Mouse (Mus musculus) kidney, adult 11 months (tissue): Measurements from ENCODE around the gene Wdsub1.
A peak's percentile ranks its signal among the peaks of the same experiment; 100 is the strongest.
"Not testable (repeated sequence)": the region's sequence is repeated elsewhere in the genome, so short reads cannot be mapped to it uniquely, and the experiment has no call there.

Experiments used
- DNase-seq: peaks from one replicate; pipeline ENCODE4 v3.0.0; 2022

Wdsub1 gene

DNA sequence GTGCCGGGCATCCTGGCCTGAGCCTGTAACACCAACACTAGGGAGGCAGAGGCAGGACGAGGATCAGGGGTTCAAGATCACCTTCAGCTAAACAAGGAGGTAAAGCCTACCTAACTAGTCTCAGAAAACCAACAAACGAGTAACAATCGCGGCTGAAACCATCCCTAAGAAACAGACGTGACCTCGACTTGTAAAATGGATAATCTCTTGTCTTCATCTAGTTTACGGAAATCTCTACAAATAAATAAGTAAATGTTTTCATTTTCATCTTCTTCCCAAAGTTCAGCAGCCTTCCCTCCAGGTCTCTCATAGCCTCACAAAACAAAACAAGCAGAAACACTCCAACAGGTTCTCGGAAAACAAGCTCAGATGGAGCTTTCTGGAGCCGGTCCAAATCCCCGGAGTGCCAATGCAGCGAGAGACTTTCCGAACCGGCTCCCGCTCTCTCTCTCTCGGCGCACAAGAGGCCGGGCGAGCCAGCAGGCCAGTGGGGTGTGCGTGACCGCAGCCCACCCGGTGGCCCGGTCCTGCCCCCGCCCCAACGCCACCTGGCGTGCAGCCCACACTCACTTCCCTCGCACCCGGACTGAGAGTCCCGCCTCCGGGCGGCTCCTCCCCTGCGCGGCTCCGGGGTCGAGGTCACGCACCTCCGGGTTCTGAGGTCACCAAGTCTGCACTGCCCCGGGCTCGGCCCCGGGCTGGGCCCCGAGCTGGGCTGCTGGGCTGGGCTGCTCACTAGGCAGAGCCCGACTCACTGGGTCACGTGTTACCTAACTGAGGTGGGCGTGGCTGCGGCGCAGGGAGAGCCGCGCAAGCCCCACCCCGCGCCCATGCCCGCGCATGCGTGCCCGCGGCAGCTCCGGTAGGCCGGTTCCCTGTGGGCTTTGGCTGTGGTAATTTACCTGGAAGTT is at the start of gene Wdsub1:
Gene Wdsub1, minus strand, starts transcription at position 761 of the 911 bp plus-strand sequence.
- DNase-seq, result peak; percentile 94

DNA sequence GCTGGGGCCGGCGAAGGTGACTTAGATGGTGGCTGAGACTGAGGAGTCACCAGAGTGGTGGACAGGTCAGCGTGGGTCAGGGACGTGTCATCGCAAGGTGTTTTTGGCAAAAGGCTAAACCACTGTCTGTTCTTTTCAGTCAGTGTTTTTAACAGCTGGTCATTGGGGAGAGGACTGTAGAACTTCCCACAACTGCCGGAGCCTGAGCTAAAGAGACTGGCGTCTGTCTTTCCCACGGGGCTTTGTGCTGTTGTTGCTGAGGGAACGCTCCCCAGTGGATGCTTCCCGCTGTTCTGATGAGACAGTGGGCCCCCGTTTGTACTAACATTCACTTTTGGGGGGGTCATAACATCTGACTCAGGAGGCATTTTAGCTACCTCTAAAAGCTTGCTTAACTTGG is 31.2 kb upstream of the Wdsub1 start:
- no peak for DNase-seq

DNA sequence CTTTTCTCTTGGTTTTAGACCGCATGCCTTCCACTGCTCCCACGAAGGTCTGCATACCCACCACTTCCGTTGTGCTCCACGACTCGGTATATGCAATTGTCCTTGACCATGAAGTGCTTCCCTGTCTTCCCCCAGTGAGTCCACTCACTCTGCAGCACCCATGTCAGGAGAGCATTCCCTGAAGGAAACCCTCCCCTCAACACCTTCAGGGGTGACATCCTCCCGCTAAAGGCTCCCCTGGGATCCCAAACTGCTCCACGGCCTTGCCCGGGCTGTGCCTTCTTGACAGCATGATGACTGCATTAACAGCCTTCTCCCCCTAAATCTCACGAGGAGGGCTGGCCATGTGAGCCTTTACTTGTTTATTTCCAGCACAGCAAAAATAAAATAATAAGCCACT is 25.7 kb upstream of the Wdsub1 start:
- DNase-seq, result no peak

DNA sequence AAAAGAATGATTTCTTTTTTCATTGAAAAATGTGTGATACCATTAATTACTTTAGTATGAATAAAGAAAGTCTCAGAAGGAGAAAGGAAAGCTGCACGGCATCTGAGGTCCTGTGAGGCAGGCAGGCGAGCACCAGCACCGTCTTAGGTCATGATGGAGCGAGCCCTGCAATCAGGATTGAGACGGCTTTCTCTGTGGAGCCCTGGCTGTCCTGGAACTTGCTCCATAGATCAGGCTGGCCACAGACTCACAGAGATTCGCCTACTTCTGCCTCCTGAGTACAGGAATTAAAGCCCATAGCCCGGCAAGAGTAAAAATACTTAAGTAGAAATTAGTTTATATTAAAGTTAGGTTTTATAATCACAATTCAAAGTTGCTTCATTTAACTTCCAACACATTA is 21.6 kb upstream of the Wdsub1 start:
- no peak for DNase-seq

DNA sequence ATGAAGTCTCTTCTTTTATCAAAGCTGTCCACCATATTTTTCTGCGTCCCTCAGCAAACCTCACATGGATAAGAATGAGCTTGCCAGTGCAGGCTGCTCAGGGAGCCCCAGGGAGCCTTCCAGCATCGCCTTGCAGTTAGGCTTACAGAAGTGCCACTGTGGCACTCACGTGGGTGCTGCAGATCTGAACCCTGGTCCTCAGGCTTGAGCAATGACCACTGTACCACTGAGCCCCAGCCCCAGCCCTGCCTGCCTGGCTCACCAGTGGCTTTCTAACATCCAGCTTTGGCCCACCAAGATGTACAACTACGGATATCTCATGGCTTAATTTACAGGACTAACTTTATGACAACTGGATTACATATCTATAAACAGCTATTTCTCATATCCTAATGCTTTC is 16.3 kb upstream of the Wdsub1 start:
- DNase-seq, result no peak

DNA sequence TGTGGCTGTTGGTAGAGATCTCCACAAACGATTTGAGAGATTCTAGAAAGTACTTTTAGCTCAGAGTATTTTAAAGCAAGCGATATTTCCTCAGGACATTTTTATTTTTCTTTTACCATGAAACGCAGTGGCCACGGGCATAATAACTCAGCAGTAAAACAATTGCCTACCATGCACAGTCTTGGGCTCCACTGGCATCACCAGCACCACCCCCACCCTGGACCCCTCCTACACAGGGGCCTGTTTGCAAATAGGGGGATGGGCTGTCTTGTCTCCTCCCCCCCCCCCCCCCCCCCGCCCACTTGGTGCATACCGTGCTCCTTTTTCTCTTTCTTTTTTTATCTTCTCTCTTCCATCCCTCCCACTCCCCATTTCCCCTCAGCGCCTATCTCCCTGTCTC is 15.7 kb upstream of the Wdsub1 start:
- DNase-seq, result no peak

DNA sequence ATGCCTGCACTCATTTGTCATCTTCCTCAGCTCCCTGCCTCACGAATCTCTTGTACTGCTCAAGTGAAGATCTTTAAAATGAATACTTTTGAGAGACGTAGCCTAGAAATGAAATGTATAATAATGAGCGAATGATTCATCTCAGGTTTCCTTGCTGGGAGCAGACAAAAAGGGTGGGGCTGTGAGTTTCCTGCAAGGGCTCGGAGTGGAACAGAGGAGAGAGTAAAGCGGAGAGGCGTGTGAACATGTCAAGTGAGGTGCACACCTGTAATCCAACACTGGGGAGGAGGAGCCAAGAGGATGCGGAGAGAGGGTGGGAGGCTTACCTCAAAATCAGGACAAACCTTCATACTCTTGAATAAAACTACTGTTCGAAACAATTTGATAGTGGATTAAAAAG is 14.4 kb upstream of the Wdsub1 start:
- DNase-seq, result no peak

DNA sequence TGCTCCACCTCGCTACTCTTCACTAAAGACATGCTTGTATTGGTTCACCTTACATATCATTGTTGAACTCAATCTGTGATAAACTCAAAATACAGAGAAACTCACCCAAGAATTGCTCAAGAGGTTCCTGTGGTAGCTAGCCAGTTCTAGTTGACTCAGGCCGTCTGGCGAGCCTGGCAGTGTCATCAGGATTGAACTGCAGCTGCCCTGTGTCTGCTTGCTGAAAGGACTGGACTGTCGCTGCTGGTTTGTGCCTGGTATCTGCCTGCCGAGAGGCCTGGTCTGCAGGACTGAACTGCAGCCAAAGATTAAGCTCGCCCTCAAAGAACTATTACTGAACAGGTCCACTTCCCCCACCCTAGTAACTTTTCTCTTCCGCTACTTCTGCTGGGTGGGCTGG is 14.0 kb upstream of the Wdsub1 start:
- no peak for DNase-seq

DNA sequence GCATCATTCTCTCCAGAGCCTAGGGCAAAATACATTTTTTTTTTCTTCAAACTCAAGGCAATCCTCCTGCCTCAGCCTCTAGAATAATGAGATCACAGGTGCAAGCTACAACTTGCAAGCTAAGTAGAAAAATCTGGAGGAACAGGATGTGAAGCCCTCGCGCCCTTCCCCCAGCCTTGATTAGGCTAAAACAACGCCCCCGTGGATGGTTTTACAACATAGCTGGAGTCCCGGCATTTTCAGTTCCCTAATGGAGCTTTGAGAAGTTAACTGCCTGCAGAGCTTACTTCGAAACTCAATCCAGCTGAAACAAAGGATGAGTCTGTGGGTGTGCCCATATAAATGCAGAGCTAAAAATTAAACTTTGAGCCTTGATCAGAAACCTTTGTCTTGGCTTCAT is 7.3 kb upstream of the Wdsub1 start:
- DNase-seq, result no peak

DNA sequence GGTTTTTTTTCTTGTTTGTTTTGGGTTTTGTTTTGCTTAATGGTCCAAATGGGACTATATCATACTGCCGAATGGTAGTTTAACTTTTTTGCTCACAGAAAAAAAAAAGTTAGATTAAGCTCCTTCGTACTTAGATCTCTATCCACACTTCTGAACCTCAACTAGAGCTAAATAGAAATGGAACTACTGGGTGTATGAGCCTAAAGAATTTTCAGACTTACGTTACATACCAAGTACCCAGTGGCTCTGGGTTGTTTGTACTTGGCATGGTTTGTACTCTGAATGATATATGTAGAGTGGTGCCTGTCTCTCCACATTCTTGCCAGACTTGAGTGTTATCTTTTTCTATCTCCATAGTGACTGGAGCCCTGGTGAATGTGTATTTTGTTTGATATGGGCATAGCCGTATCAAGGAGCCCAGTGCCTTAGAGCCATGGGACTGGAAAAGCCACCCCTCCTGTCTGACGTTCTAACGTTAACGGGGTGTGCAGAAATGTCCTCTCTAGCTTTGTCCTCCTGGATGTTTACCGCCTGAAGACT is 421 bp upstream of the Wdsub1 start:
- DNase-seq, result no peak

DNA sequence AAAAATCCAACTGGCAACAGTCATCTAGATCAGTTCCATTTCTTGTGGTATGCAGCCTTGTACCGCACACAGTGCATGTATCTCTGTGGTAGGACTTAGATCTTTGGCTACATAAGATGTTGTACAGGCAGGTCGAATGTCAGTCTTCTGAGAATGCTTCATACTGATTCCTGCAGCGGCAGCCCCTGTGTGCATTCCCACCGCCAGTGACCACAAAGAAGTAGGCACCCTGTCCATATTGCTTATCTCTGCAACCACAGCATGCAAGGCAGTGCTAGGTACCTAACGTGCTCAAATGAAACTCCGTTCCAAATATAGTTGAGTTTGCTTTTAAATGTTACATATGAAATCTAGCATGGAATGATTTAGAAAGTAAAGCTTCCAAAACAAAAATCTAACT is 987 bp downstream of the Wdsub1 start:
- DNase-seq, result no peak

DNA sequence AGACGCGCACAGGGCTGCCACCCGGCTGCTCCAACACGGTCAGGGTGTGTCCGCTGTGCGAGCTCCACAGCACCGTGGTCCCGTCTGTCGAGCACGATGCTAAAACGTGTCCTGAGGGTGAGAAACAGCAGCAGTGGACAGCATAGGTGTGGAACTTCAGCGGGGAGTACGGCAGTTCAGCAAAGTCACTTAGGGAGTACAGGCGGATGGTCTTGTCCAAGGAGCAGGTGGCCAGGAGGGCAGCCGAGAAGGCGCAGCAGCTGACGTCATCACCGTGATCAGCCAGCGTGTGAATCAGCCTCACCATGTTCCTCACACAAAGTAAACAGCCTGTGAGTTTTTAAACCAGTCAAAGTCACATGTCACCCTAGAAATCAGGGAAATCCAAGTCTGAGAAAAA is 4.2 kb downstream of the Wdsub1 start:
- DNase-seq, result peak; percentile 11

DNA sequence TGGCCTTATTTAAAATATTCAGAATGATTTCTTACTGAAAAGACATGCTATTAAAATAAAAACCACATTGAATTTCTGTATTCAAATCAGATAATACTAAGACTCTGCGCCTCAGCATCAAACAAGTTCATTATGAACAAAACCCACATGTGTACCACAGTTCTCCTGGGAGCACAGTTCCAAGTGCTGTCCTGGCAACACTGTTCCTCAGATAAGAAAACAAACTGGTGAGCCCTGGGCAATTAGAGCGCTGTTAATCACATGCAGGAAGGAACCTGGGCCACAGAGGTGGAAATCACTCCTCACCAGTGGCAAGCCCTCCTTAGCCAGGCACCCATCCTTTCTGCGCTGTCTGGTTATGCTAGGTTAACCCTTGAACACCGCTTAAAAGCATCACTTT is 5.1 kb downstream of the Wdsub1 start:
- DNase-seq, result no peak

DNA sequence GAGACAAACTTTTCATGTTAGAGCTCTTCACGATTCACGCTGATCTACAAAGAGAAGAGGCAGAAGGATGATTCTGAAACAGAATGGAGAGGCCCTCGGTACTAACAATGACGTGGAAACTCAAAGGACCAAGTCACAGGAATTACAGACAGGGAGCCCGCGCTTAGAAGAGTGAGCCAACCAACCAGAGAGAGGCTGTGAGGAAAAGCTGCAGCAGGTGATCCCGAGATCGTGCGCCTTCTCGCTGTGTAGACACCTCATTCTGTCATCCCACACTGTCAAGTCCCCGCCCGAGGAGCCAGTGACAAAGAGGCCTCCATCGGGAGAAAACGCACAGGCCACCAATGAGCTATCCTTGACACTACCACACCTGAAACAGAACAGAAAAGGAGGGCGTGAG is 5.9 kb downstream of the Wdsub1 start:
- no peak for DNase-seq

DNA sequence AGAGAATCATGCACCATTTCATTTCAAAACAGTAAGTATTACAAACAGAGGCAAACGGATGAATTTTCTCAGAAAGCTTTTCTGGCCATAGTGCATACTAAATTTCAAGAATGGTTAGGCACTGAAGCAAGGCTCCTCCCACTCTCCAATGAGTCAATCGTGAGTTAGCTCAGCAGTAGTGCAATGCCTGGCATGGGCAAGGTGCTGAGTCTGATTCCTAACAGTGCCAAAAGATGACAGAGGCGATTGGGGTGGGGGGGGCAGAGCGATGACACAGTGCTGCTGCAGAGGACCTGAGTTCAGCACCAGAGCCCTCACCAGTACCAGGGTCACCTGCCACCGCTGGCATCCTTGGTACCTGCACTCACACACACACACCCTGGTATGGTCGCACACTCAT is 11.9 kb downstream of the Wdsub1 start:
- DNase-seq, result no peak

DNA sequence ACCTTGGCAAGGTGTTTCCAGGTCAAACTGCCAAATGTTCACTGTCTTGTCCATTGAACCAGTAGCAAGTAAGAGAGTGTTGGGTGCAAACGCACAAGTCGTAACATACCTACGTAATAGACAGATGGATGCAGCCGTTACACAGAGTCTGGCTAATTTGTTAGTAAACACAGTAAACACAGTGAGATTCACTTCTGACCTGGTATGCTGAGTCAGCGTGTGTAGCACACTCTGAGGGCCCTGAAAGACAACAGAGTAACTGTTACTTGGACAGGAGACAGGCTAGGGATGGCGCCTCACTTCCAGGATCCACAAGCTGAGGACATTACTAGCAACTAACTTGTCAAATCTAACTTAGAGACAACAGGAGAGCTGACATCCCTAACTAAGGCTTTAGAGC is 19.8 kb downstream of the Wdsub1 start:
- no peak for DNase-seq

DNA sequence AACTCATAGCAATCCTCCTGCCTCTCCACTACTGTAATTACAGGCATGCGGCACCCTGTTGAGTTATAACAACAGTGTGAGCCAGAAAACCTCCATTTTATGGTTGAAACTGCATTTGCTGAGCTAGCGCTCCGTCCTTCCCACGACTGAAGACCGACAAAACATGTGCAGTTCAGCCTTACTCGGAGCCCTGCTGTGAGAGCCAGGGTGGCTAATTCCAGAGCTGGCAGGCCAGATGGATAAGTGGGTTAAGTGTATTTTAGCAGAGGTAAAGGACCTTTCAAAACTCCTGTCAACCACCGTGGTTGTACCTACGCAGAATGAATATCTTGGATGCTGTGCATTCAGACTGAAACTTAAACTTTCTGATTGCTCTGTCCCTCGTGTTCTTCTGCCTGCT is 28.0 kb downstream of the Wdsub1 start:
- DNase-seq, result no peak

DNA sequence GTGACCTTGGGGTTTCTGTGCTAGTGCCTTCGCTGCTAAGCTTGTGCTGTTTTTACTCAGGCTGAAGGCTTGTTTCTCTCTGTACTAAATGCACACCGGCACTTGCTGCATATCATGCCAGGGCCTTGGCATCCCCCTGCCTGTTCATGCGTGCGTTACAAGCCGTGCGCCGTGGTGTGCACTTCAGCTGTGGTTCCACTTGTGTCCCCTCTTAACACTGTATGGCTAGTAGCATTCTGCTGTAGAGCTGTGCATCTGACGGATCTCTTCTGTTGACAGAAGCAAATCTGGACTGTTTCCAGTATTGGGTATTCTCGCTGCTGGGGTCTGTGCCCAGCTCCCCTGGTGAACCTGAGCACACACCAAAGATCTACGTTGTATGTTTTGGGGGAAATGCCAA is 28.8 kb downstream of the Wdsub1 start:
- no peak for DNase-seq

DNA sequence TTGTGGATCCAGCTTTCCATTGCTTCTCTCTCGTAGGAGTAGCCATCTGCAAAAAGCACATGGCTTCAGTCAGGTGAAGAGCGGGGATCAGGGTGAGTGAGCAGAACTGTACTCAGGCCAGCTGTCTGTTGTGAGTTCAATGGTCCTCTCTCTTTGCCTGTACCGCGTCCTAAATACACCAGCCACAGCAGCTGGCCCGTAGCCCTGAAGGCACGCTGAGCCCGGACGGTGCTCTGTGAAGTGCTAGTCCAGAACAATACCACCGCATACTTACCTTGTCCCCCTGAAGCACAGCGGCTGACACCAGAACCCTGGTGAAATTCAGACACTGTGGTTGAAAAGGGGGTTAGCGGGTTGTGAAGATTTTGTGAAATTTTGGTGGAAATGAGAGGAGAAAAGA is 29.5 kb downstream of the Wdsub1 start:
- no peak for DNase-seq

DNA sequence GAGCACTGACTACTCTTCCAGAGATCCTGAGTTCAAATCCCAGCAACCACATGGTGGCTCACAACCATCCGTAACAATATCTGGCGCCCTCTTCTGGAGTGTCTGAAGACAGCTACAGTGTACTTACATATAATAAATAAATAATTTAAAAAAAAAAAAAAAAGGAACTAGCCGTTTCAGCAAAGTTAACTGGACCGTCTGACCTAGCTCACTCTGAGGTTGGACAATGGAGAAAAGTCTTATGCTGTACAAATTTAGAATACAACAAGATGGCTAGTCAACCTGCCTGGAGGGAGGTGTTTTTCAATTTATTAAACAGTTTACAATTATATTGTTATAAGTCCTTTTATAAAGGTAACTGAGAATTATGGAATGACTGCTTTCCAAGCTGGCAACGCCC is 30.5 kb downstream of the Wdsub1 start:
- DNase-seq, result not testable (repeated sequence)

DNA sequence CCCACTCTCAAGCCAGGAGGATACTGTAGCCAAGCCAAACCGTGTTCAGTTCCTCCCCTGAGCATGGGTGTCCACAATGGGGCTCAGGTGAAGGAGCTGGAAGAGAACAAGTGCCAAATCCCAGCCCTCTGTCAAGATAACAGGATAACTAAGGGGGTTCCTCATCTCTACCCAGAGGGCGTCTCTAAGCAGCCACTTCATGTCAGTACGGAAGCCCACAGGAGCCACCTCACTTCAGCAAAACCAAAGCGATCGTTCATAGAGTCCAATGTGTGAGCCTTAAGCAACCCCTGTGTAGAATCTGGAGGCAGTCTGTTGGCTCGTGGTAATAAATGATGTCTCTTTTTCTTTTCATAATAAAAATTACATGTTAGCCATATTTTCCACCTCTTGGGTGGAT is 38.5 kb downstream of the Wdsub1 start:
- DNase-seq, result no peak

DNA sequence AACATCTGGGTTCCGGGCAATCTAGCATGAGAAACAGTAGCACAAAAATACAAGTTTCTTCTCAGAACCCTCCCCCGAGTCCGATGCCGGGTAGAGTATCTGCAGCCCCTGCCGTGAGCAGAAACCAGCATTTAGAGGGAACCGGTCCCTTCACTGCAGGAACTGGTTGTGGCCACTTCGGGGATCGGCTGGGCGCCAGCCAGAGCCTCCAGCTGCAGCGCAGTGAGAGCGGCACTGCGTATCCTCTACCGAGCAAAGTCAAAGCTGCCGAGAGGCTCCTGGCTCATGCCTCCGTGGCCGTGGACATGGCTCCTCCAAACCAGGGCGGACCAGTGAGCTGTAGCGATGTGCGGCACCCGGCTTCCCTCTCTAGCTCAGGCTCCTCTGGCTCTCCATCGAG is 39.2 kb downstream of the Wdsub1 start:
- DNase-seq, result no peak

DNA sequence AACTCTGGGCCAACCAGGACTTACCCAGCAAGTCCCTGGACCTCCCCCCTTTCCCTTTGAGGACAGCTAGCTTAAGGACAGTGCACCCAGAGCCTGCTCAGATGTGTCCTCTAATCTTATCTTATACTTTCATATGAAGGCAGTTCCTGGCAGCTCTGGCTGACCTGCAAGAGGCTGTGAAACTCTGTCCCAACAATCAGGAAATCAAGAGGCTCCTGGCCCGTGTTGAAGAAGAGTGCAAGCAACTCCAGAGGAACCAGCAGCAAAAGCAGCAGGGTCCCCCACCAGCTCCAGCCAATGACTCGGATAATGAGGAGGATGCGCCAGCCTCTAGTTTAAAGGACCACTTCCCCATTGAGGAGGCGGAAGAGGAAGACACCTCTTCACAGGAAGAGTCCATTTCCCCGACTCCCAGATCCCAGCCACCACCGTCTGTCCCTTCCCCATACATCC is 39.8 kb downstream of the Wdsub1 start:
- DNase-seq, result no peak

DNA sequence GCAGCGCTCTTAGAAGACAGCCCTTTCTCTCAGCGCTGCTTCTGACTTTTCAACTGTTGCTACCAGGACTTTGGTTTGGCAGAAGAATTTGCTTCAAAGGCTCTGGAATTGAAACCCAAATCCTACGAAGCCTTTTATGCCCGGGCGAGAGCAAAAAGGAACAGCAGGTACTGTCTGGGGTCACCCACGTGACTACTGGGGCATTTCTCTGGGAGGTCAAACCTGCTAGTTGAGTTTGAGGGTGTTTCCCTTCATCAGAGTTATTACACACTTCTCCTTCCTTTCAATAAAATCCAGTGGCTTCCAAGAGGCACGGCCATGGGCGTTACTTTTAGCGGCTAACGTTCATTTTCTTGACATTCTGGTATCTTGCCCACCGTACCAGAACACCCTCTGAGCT is 40.4 kb downstream of the Wdsub1 start:
- no peak for DNase-seq
